Mouse (Mus musculus) cerebellum, postnatal 10 days (tissue): ENCODE data around the gene Surf6.

Experiments
- DNase-seq, 2 experiments: peaks; one replicate each; pipeline ENCODE4 v3.0.0; 2021; ENCODE audit warnings: mixed read lengths in 2 of 2

Gene Surf6

DNA sequence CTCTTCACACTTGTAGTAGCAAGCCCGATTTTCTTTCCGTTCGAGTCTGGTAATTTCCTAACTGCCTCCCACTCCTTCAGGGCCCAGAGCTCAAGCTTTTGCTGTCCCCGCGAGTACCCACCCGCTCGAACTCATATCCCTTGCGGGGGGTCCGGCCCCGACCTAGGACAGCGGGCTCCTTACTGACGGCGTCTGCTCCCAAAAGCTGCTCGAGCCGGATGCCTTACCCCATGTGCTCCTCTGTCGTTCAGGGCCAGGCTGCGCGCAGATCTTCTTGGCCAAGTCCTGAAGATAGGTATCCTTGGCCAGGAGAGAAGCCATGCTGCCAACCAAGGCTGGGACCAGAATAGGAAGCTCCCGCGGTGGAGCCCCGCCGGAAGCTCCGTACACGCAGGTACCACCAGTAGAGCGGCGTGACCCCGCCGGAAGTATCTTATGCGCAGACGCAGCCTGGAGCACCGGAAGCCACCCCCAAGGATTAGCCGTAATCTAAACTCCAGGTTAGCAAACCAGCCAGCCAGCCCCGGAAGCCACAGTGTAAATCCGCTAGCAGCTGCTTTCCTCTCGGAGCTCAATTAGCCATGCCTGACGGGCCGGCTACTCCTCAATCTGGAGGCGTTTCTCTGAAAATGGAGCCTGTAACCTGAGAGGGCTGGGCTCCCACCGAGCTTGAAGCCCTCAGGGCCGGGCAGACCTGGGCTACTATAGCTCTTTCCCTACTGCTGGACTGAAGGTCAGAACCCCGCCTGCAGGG, at the start of gene Surf6:
Gene Surf6 (minus strand): TSS at position 413 of the 754 bp plus-strand sequence.
- DNase-seq = peak; percentile 94 to 96

DNA sequence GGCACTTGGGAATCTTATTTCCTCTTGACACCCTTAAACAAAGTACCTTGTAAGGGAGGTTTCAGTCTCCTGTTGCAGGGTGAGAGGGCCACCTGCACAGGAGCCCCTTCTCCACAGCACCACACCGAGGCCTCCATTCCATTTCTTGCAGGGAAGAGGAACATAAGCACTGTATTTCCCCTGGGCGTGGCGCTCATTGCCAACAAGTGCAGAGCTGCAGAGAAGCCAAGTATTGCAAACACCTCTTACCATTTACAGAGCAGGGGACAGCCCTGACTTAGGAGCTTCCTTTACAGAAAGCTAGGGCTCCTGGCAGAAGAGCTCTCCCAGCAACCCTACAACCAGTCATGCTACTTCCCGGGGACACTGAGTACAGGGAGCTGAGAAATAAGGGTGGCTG, 49.5 kb upstream of the Surf6 start:
- no peak for DNase-seq

DNA sequence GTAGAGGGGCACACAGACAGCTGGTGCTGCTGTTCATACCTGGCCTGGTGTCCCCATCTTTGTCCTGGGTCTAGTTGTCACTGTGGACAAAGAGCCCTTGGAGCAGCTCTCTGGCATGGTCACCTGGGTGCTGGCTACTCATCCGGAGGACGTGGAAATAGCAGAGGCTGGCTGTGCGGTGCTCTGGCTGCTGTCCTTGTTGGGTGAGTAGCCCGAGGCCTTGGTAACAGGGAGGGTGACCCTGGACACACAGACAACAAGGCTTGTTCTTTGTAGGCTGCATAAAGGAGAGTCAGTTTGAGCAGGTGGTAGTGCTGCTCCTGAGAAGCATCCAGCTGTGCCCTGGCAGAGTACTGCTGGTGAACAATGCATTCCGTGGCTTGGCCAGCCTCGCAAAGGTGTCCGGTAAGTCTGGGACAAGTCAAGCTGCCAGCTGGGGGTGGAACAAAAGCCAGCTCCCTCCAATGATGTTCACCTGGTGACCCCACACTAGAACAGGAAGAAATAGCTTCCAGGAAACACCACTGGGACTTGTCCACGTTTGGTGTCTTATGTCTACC, 48.7 kb upstream of the Surf6 start:
- DNase-seq = peak in 1 of 2 experiments; percentile 32

DNA sequence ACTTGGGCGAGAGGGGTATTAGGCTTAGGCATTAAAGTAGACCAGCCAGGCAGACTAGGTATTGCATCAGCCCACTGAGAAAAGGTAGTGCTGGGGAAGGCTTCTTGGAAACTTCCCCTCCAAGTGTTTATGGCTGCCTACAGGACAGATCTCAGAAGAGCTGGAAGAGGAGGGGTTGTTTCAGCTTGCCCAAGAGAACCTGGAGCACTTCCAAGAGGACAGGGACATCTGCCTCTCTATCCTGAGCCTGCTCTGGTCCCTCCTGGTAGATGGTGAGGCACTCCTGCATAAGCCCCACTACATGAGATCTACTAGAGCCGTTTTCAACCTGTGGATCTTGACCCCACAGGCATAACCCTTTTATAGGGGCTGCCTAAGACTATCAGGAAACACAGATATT, 47.7 kb upstream of the Surf6 start:
- DNase-seq = peak; percentile 55 to 63

DNA sequence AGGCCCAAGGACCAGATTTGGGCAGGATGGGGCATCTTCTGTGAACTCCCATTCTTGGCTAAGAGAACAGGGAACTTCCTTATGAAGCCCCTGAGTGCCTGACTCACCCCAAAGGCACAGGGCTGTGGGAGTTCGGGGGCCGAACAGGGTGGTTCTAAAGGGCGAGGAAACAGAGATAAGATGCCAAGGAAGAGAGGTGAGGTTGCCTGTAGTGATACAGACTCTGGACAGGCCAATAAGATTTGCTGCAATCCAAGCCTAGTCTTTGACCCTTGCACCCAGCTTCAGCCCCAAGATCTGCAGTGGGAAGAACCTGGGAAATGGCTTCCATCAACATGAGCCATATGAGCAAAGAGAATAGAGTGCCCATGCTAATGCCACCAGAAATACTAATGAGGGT, 40.6 kb upstream of the Surf6 start:
- no peak for DNase-seq

DNA sequence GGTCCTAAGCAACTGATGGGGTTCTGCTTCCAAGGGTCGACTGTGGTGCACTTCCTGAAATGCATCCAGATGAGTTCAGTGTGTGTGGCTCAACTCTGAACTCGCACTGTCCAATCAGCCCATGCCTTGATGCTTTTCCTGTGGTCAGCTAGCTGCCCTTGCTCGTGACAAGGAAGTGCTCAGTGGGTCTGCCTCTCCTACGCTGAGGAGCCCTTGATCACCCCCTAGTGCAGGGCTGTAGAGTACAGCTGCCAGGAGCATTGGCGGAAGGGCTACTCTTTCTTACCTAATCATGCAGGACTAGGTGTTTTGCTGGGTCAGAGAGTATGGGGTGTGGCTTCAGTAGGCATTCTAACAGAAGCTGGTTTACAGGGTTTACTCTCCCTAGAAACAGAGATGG, 38.9 kb upstream of the Surf6 start:
- DNase-seq = no peak

DNA sequence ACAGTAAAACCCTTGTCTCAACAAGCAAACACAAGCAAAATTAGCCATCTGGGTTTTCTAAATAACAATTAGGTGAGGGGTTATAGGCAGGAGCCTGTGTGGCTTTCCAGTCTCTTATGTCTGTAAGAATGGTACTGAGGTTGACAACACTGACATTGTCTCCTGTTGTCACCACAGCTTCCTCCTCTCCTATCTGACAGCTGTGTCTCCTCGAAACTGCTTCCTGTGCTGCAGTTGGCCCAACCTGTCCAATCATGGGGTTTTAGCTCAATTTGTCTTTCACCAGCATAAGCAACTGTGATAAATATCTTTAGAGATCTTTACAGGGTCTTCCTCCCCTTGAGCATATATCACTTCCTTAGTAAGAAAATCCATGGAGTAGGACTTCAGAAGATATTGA, 33.7 kb upstream of the Surf6 start:
- no peak for DNase-seq

DNA sequence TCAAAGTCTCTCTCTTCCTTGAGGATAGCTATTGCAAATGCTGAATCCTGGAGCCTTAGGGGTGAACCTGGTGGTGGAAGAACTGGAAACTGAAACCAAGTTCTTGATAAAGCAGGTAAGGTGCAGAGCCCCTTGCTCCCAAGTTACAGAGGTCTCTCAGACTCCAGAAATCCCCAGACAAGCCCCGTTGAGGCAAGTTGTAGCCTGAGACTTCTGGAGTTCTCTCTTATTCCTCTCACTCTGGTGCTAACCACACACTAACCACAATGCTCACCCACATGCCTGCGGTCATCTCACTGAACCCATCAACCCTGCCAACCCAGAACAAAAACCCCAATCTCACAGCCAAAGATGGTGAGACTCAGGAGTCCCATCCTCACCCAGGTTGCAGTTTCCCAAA, 32.6 kb upstream of the Surf6 start:
- DNase-seq = no peak

DNA sequence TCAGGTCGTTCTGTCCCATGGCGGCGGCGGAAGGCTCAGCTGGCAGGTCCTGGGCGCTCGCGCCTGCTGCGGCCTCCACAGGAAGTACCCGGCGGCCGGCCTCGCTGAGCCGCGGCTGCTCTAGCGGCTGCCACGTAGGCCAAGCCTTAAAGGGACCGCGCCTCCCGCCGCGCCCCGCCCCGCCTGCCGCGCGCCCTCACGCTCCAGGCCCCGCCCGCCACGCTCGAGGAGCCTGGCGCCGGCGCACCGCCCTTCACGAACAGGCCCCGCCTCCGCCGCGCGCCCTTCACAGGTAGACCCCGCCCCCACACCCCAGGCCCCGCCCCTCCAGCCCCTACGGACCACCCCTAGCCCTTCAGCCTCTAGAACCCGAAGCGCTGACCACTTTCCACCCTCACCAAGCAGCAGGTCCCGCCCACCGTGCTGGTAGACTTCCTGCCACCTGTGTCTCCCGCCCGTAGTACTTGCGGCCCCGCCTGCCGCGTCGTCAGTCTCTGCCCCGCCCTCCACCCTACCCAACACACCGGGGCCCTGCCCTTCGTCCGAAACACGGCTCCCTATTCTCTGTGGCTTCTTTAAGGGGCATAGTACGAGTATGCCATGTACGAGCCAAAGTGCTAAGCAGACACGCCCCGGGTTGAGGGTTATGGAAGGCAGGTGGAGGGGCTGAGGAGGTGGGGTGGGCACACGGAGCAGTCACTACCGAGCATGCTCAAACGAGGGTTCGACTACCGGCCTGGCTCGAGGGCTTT, 30.8 kb upstream of the Surf6 start, which contains the start of the genes Surf4 and Stkld1:
Gene Surf4 (minus strand): TSS at position 625 of the 752 bp plus-strand sequence.
Gene Stkld1 (plus strand): TSS at position 744 of the 752 bp plus-strand sequence.
- peak; percentile 96 to 97 for DNase-seq

DNA sequence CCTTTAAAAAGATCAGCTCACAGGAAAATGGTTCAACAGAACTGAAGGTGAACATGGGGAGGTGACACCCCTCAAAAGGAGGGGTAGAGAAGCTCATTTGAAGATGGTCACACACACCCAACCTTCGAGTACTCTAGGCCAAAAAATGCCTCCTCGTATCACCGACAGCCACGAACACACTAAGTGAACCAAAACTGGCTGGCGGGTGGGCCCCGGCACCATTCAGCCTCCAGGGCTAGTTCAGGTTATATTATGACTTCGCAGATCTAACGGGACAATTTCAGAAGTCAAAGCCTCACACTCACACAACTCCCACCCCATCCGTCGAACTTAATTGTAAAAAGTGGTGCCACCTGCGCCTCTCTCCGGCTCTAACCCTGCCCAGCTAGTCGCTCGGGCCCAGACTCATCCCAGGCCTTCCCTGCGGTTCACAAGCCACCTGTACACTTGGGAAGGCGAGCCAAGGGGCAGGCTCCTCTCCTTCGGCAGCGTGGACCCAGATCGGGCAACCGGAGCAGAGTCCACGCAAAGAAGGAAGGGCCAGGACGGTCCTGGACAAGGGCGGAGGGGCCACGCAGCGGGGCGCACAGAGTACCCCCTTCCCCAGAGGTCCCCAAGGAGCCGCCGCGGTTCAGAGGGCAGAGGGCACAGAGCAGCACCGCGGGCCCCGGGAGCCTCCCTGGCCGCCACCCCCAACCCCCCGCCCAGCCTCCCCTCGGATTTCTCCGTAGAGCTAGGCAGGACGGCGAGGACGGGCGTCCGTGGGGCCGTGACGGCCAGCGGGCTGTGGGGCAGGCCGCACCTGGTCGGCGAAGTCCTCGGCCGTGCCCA, 30.0 kb upstream of the Surf6 start:
- DNase-seq = peak; percentile 70

DNA sequence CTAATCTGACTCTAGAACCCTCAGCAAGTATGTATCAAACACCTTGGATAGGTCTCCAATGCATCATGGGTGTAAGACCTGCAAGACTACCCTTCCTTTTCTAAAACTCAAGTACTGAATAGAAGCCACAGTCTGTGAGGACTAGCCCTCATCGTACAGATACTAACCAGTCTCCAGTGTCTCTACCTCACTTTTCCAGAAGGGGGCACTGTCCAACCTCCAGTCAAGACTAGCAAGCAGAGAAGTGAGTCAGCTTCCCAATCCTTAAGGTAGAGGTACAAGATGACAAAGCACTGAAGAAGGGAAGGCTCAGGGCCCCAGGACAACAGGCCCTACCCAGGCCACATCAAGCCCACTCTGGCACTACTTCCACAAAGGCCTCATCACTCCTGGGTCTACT, 27.7 kb upstream of the Surf6 start:
- DNase-seq = peak; percentile 82 to 89

DNA sequence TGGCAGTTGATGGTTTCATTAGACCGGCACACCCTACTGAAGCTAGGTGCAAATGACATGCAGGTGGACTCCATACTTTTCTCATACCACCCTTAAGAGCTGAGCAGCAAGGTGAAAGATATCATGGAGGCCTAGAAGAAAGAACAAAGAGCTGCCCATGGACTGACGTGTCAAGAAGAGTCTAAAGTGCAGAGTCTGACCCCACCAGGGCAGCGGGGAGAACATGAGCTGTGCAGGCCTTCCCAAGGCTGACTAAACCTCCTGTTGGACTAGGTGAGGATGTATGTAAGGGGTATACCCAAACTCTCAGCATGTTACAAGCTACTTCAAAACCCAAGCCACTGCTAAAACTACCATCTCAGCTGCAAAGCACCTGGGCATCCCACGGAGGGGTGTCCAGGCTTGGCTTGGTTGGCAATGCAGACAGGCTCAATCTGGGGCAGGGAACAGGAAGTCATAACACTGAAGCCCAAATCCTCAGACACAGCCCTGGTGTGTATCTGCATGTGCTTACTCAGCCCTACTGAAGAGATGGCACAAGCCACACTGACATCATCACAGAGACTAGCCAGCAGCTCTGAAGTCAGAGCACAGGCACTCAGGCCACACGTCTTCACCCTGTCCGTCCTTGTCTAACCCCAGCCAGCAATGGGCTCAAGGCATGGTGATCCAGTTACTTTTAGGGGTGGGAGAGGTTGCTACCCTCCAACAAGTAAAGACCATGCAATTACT, 25.2 kb upstream of the Surf6 start:
- DNase-seq = no peak

DNA sequence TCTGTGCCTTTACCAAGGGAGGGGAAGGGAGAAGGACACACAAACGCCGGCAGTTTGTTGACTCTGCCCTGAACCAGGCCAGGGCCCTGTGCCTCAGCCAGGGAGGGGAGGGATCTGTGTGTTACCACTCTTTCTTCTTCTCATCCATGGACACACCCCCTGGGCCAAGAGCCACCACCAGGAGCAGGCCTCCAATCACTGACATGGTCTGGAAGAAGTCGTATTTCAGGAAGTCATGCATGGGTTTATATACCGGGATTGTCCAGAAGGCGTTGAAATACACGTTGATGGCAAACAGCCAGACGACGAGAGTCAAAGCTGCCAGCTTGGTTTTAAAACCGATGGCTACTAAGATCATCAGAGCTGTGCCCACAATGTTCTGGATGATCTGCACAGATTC, 19.1 kb upstream of the Surf6 start:
- peak in 1 of 2 experiments; percentile 24 for DNase-seq

DNA sequence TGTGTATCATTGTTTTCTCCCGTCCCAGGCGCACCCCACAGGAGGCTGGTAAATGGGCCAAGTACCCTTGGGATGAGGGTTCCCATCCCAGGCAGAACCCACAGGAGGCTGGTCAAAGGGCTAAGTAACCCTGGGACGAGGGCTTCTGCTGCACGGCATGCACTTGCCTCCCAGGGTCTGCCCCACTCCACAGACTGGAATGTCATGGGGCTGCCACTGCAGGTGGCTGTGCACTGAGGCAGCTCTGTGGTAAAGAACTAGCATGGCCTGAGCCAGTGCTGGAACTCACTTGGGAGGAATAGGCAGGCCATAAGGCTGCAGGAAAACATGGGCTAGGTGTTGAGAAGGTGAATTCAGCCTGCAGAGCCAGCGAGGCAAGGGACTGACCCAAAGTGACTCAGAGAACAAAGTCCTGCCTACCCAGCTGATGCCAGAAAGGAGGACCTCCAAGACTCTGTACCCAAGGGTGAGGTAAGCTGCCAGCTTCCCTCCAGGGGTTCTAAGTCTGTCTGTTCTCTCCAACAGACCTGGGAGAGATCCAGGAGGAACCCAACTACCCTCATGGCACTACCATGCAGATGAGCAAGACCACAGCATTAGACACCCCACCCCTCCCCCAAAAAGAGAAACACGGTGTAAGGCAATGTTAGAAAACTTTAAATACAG, 17.6 kb upstream of the Surf6 start:
- DNase-seq = peak in 1 of 2 experiments; percentile 23

DNA sequence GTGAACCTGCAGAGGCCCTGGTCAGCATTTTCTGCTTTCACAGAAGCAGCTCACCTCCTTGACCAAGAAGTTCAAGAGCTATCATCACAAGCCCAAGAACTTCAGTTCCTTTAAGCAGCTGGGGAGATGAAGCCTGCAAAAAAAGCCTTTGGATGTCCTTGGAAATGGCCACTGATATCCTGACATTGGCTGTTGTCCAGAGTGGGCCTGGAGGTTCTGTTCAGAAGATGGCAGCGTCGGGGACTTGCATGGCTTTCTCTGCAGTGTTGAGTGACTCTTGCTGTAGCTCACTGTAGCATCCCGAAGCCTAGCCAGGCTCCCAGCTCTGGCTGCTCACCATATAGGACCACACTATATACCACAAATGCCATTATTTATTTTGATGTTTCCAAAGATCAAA, 17.0 kb upstream of the Surf6 start:
- DNase-seq = no peak

DNA sequence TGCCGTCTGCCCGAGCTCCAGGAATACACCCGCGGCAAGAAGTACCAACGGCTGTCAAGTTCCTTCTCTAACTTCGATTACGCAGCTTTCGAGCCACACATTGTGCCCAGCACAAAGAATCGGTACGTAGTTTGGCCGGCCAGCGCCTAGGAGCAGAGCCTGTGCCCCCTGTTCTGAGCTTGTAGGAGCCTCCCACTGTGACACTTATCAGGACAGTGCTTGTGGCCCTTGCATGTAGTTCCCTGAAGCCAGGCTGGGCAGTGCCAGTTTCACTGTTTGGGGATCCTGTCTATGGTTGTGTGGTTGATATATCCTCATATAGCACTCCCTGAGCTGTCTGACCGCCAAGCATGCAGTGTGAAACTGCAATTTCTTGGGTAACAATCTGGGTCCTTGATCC, 14.1 kb upstream of the Surf6 start:
- DNase-seq = peak in 1 of 2 experiments; percentile 18

DNA sequence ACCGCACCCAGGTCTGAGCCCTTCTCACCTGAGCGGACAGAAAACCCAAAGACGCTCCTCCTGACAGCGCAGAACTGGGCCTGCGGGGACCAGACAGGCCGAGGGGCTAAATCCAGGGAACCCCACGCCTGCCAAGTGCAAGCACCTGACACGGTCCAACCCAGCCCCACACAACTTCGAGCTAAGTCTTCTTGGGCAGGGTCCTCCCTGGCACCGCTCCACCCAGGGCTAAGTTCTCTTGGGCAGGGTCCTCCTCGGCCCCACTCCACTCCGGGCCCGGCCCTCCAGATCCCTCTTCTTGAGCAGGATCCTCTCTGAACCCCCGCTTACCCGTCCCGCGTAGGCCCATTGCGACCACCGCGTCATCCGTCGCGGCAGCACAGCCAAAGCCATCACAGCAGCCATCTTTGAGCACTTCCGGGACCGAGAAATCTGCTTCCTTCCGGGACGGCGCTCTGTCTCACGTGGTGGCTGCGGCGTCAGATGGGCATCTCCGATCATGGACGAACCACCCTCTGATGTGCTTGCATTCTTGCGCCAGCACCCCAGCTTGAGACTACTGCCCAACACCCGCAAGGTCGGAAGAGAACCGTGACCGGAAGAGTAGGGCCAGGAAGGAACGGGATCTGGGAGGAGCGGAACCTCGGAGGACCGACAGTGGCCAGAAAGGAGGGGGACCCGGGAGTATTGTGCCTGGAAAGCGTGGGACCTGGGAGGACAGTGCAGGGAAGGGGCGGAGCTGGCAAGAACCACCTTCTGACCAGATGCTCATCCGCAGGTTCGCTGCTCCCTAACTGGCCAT, 13.4 kb upstream of the Surf6 start, which contains the start of the genes Surf2 and Surf1:
Gene Surf2 (plus strand): TSS at position 441 of the 802 bp plus-strand sequence.
Gene Surf1 (minus strand): TSS at position 604 of the 802 bp plus-strand sequence.
- peak; percentile 90 for DNase-seq

DNA sequence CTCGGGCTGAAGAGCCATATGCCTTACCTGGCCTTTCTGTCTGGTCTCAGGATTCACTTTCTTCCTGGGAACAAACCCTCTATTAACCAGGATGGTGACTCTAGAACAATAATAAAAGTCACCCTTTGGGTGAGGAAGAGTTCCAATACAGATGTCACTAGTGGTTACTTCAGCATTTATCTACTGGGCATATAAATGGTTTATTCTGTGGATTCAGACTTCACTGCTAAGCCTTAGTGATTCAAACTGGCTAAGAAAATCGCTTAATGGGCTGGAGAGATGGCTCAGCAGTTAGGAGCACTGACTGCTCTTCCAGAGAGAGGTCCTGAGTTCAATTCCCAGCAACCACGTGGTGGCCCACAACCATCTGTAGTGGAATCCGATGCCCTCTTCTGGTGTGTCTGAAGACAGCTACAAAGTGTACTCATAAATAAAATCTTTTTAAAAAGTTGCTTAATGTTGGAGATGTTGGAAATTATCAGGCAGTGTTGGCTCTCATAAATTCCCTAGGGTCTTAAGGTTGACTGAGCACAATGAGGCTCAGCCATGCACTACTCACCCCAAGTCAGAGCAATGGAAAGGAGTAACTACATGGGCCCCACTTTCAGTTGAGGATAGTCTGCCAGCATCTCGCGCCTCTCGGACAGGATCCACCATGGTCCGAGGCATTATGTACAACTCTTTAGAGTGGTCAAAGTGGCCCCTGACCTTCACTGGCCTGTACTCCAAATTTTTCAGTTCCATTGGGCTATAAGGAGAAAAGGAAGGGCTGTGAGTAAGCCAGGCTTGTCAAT, 11.7 kb upstream of the Surf6 start:
- DNase-seq = no peak

DNA sequence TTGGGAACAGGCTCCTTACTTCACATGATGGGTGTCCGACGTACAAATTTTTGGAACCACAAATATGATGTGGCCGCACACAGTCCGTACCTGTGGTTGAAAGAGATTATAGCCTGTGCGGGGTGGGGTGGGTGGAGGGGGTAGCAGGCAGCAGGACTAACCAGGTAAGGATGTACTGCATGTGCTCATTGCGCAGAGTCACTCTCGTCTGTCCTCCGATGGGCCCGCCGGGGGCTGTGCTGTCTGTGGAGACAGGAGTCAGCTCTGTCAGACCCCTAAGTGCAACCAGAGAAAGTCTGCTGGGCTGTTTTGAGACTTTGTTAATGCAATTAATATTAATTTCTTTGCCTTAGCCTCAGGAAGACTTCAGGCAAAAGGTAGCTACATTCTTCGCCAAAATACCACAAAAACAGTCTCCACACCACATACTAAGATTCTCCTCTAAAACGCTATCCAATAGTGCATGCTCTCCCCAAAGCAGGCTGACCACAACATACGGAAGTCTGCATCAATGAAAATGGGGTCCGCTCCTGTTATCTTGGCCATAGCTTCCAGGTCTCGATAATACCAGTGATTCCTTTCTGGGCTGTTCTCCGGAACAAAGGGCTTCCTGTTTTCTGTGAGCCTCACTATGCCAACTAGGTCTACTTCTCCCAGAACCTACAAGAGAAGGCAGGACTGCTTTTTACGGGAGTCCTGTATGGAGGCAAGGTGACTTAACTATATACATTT, 10.9 kb upstream of the Surf6 start:
- DNase-seq = no peak
